Mouse (Mus musculus) kidney, embryonic 15.5 days (tissue): ENCODE results near the gene Lmntd2. TPM values are rescaled to one million over a fixed set of nuclear protein-coding genes. Genes with fewer than 3 reads are reported as not detected.

Source experiments
- ATAC-seq: fragments of 200-750 bp; cut with Nextera tagmentation; replicated peaks from 2 replicates; pipeline ENCODE4 v1.8.0; 2017; ENCODE audit warnings: moderate TSS enrichment; ENCODE audit not compliant: low FRiP score
- H3K27ac ChIP-seq: fragments of 300-500 bp; sonication (generic); 2 replicates; pipeline ENCODE4 v1.5.1; 2015; ENCODE audit warnings: mild to moderate bottlenecking, inconsistent platforms
- H3K27me3 ChIP-seq: fragments of 300-500 bp; sonication (generic); 2 replicates; pipeline ENCODE4 v1.6.1; 2015; ENCODE audit warnings: inconsistent platforms
- H3K36me3 ChIP-seq: fragments of 300-500 bp; sonication (generic); 2 replicates; pipeline ENCODE4 v1.6.1; 2015; ENCODE audit warnings: inconsistent platforms
- H3K4me1 ChIP-seq: fragments of 300-500 bp; sonication (generic); 2 replicates; pipeline ENCODE4 v1.6.1; 2015; ENCODE audit warnings: inconsistent platforms
- H3K4me2 ChIP-seq: fragments of 300-500 bp; sonication (generic); 2 replicates; pipeline ENCODE4 v1.6.1; 2015; ENCODE audit warnings: moderate library complexity, mild to moderate bottlenecking, inconsistent platforms
- H3K4me3 ChIP-seq: fragments of 300-500 bp; sonication (generic); replicated peaks from 2 replicates; pipeline ENCODE4 v1.5.1; 2015; ENCODE audit warnings: mild to moderate bottlenecking, inconsistent platforms
- H3K9ac ChIP-seq: fragments of 300-500 bp; sonication (generic); 2 replicates; pipeline ENCODE4 v1.6.1; 2015; ENCODE audit warnings: mild to moderate bottlenecking, inconsistent platforms
- H3K9me3 ChIP-seq: fragments of 300-500 bp; sonication (generic); replicated peaks from 2 replicates; pipeline ENCODE4 v1.6.1; 2016; ENCODE audit warnings: inconsistent platforms
- WGBS: fragments of 180-500 bp; shearing (Covaris S2); methylation state at CpG from one replicate; pipeline ENCODE4 v1.1.7; 2015; ENCODE audit warnings: mixed read lengths; 5-methylcytosine and 5-hydroxymethylcytosine counted together
- polyA plus RNA-seq: library from polyadenylated mRNA; unstranded; fragments of >200 nt; fragmentation: Nextera tagmentation; extraction: Ambion mirVana; gene quantifications from 2 replicates; pipeline ENCODE4 v1.2.1, GENCODE M21; 2015

Lmntd2 gene
- polyA plus RNA-seq, 1 experiment from 2014 or later, result 3.5 TPM

- WGBS, result 89% methylated on average over 2 of the region's 2 CpGs
- Histone ChIP-seq H3K4me3 (peak overlapping the region; percentile 95), H3K4me1 (peaks cover 32% of the 10 kb centered on the region), H3K36me3 (peaks cover 19% of the 10 kb centered on the region), H3K9me3 (no peaks in the 10 kb centered on the region), H3K9ac (no peak overlapping the region), H3K27me3 (no peaks in the 10 kb centered on the region), H3K4me2 (peak overlapping the region; percentile 94), H3K27ac (peak overlapping the region; percentile 84; the same call in 1 of the 2 replicates)
- ATAC-seq, result no peak
Observed at GRCm38 (mm10) chr7:141195754-141196153, 18.1 kb downstream of the Lmntd2 start.

GRCm38 (mm10) chr7:141194830-141195229, 19.1 kb downstream of the Lmntd2 start:
- peak overlapping the region; percentile 94 for H3K4me2 ChIP-seq
- under 1% methylated on average over 28 of the region's 28 CpGs for WGBS
- ATAC-seq, result peak; percentile 19; the same call in 1 of the 2 replicates

DNA sequence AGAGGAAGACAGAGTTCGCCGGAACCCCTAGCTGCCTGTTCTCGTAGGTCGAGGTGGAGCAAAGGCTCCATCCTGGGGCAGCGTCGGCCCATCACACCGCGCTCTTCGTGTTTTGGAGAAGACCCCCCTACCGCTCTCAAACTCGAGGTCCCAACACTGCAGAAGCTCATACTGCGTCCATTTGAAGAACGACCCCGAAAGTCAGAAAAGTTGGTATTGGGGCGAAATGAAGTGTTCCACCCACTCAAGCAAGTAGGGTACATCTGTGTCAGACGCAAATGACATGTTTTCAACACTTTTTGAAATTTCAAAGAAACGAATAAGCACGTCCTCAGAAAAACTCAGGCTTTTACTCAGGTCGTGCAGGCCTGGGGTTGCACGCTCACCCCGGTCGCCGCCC, 19.5 kb downstream of the Lmntd2 start:
- H3K27me3 ChIP-seq, result no peaks in the 10 kb centered on the region
- H3K4me2 ChIP-seq, result peak overlapping the region; percentile 94
- peak overlapping the region; percentile 84 for H3K27ac ChIP-seq
- peaks cover 32% of the 10 kb centered on the region for H3K36me3 ChIP-seq
- no peaks in the 10 kb centered on the region for H3K9me3 ChIP-seq
- under 1% methylated on average over 23 of the region's 23 CpGs for WGBS
- no peak for ATAC-seq
- H3K4me3 ChIP-seq, result peak overlapping the region; percentile 95
- H3K4me1 ChIP-seq, result peaks cover 32% of the 10 kb centered on the region
- H3K9ac ChIP-seq, result peak overlapping the region; percentile 41

More at GRCm38 (mm10) chr7:141194830-141195229, 19.1 kb downstream of the Lmntd2 start:
- Histone ChIP-seq H3K4me1 (peaks cover 32% of the 10 kb centered on the region), H3K27ac (peak overlapping the region; percentile 84), H3K27me3 (no peaks in the 10 kb centered on the region), H3K9ac (peak overlapping the region; percentile 41), H3K36me3 (peaks cover 28% of the 10 kb centered on the region), H3K9me3 (no peaks in the 10 kb centered on the region), H3K4me3 (peak overlapping the region; percentile 95)

DNA sequence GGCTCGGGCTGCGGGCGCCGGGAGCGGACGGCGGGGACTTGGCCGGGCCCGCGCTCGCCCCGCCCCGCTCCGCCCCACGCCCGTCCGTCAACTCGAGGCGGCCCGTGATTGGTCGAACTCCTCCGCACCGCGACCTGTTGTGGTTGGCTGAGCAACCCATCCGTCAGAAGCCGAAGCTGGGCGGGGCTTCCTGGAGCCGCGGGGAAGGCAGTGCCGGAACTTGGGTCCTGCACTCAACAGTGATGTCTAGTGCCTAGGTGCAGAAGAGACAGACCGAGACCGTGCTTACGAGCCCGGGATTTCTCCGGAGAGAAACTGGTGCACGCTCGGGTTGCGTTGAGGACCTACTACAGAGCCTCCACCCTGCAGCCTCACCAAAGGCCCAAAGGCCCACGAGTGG, 19.9 kb downstream of the Lmntd2 start, which contains the start of the genes Hras and Lrrc56:
Gene Hras (minus strand): TSS at position 58 of the 400 bp plus-strand sequence.
Gene Lrrc56 (plus strand): TSS at position 210 of the 400 bp plus-strand sequence.
- H3K36me3 ChIP-seq, result peaks cover 37% of the 10 kb centered on the region
- peak within 1 kb of the TSS; percentile 98 for H3K9ac ChIP-seq
- no peaks in the 10 kb centered on the region for H3K27me3 ChIP-seq
- ATAC-seq, result peak; percentile 96
- H3K27ac ChIP-seq, result peak within 1 kb of the TSS; percentile 88
- H3K4me3 ChIP-seq, result peak within 1 kb of the TSS; percentile 95
- under 1% methylated on average over 39 of the region's 39 CpGs for WGBS
- no peaks in the 10 kb centered on the region for H3K9me3 ChIP-seq
- peak within 1 kb of the TSS; percentile 94 for H3K4me2 ChIP-seq
- peaks cover 32% of the 10 kb centered on the region for H3K4me1 ChIP-seq

DNA sequence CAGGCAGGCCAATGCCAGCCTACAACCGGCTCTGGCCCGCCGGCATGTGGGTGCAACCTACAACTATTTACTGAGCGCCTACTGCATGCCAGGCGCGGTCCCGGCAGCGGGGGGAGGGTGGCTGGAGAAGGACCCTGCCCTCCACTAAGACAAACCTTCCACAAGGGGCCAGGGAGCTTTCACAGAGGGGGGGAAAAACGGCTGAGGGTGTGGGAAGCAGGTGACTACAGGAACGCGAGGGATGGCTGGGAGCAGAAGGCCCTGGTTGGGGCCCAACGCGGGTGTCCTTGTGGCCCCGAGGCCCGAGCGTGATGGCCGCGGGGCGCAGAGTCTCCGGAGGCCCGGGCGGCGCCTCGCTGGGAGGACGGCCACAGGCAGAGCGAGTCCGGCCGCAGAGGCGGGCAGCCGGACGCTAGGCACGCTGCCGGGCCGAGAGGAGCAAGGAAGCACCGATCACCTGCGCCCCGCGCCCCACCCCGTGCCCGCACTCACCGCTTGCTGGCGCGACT, 20.5 kb downstream of the Lmntd2 start:
- Histone ChIP-seq H3K9me3 (no peaks in the 10 kb centered on the region), H3K36me3 (peaks cover 37% of the 10 kb centered on the region), H3K4me1 (peaks cover 32% of the 10 kb centered on the region), H3K27ac (peak overlapping the region; percentile 88), H3K4me2 (peak overlapping the region; percentile 94), H3K9ac (peak overlapping the region; percentile 98), H3K27me3 (no peaks in the 10 kb centered on the region), H3K4me3 (peak overlapping the region; percentile 95)
- under 1% methylated on average over 41 of the region's 43 CpGs for WGBS
- no peak; the same call in none of the 2 replicates for ATAC-seq

- H3K27me3 ChIP-seq, result no peaks in the 10 kb centered on the region
- H3K27ac ChIP-seq, result peak overlapping the region; percentile 88
- H3K4me1 ChIP-seq, result peaks cover 32% of the 10 kb centered on the region
- no peak for ATAC-seq
- WGBS, result 28% methylated on average over 12 of the region's 12 CpGs
- H3K4me2 ChIP-seq, result peak overlapping the region; percentile 94
- H3K9ac ChIP-seq, result peak overlapping the region; percentile 98
- no peaks in the 10 kb centered on the region for H3K9me3 ChIP-seq
- peaks cover 35% of the 10 kb centered on the region for H3K36me3 ChIP-seq
- peak overlapping the region; percentile 95 for H3K4me3 ChIP-seq
Observed at GRCm38 (mm10) chr7:141192776-141193347, 21.0 kb downstream of the Lmntd2 start.

DNA sequence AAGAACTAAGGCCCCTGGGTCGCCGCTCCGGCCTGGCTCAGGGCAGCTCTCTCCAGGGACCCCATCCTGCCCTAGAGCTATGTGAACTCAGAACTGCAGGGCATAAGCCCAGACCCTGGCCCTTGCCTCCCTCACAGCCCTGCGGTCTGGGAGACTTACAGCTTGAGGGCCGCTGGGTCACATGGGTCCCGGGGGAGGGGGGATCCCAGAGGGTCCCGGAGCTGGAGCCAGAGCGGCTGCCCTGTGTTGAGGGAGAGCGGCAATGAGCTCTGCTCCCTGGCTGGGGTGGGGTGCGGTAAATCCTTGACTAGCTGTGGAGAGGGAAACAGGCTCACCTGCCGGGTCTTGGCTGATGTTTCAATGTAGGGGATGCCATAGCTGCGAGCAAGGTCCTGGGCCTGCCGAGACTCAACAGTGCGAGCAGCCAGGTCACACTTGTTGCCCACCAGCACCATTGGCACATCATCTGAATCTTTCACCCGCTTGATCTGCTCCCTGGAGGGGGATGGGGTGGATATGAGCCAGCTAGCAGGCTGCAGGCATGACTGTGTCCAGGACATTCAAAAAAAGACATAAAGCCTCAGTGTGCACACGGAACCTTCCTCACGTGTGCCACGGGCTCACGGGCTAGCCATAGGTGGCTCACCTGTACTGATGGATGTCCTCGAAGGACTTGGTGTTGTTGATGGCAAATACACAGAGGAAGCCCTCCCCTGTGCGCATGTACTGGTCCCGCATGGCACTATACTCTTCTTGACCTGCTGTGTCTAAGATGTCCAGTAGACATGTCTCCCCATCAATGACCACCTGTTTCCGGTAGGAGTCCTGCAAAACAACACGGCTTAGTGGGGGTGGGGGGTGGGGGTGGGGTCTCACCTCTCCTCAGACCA, 21.8 kb downstream of the Lmntd2 start:
- ATAC-seq, result no peak
- Histone ChIP-seq H3K9me3 (no peaks in the 10 kb centered on the region), H3K9ac (no peak overlapping the region), H3K27me3 (no peaks in the 10 kb centered on the region), H3K4me2 (peak overlapping the region; percentile 94), H3K4me3 (peak overlapping the region; percentile 95), H3K4me1 (peaks cover 32% of the 10 kb centered on the region), H3K36me3 (peaks cover 35% of the 10 kb centered on the region), H3K27ac (no peak overlapping the region)
- 86% methylated on average over 24 of the region's 24 CpGs for WGBS

- H3K9ac ChIP-seq, result no peak overlapping the region
- 0 out of 2 replicates have a peak overlapping the region, but pooled peaks have one; percentile 94 for H3K4me2 ChIP-seq
- ATAC-seq, result no peak
- WGBS, result 84% methylated on average over 14 of the region's 14 CpGs
- H3K36me3 ChIP-seq, result peaks cover 35% of the 10 kb centered on the region
- H3K27ac ChIP-seq, result 0 out of 2 replicates have a peak overlapping the region, but pooled peaks have one; percentile 27
- no peaks in the 10 kb centered on the region for H3K9me3 ChIP-seq
- H3K4me1 ChIP-seq, result peaks cover 32% of the 10 kb centered on the region
- H3K27me3 ChIP-seq, result no peaks in the 10 kb centered on the region
- no peak overlapping the region for H3K4me3 ChIP-seq
Observed at GRCm38 (mm10) chr7:141191036-141191435, 22.8 kb downstream of the Lmntd2 start.

DNA sequence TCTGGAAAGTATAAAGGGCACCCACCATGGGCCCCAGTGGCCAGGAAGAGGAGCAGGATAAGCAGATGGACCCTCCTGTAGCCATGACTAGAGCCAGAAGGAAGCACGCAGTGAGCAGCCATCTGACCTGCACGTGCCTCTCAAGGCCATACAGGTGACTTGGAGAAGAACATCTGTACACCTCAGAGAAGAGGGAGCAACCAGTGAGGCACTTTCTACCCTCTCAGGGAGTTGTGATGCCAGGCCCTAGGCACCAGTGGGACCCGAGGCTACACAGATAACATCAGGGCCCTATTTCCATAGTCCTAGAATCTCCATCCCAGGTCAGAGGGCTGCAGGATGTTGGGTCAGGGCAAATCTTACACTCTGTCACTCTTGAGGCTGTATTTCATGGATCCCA, 23.7 kb downstream of the Lmntd2 start:
- no peak overlapping the region for H3K4me2 ChIP-seq
- peaks cover 29% of the 10 kb centered on the region for H3K4me1 ChIP-seq
- no peak overlapping the region for H3K27ac ChIP-seq
- H3K4me3 ChIP-seq, result no peak overlapping the region
- WGBS, result 84% methylated on average over 3 of the region's 3 CpGs
- no peaks in the 10 kb centered on the region for H3K9me3 ChIP-seq
- ATAC-seq, result no peak
- H3K9ac ChIP-seq, result no peak overlapping the region
- H3K27me3 ChIP-seq, result no peaks in the 10 kb centered on the region
- H3K36me3 ChIP-seq, result peaks cover 35% of the 10 kb centered on the region

DNA sequence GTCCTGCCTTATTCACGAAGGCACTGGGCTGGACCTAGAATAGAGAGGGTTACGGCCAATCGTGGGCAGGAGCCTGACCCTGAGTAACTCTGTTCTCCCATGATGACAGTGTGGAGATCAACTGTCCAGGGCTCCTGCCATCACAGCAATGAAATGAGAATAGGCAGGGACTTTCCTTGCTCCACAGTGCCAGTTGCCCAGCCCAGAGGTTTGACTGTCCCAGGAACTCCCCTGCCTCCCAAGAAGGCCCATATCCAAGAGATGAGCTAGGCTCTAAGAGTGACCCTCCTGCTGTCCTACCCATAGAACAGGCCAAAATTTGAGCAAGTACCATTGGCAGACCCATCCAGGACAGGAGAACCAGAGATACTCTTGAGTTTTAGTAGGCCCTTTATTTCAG, 25.1 kb downstream of the Lmntd2 start:
- no peak for ATAC-seq

DNA sequence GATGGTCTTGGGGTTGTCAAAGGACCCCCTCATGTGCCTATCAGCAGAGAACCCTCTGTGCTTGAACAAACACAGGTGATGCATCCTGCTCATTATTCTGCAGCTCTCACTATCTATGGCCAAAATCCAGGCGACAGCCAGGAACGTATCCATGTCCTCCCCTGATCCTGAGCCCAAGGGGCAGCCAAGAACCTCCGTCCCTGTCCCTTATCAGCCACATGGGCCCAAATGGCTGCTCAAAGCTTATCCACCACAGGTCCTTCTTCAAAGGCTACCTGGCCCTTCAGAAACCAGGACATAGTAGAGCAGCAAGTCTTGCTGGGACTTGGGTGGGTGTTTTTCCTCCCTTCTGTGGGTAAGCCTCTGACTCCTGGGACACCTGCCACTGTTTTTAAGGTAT, 25.7 kb downstream of the Lmntd2 start:
- no peak overlapping the region for H3K9ac ChIP-seq
- H3K9me3 ChIP-seq, result no peaks in the 10 kb centered on the region
- H3K27ac ChIP-seq, result no peak overlapping the region
- peaks cover 35% of the 10 kb centered on the region for H3K36me3 ChIP-seq
- no peak overlapping the region for H3K4me3 ChIP-seq
- H3K4me2 ChIP-seq, result no peak overlapping the region
- ATAC-seq, result no peak
- H3K27me3 ChIP-seq, result no peaks in the 10 kb centered on the region
- 93% methylated on average over 3 of the region's 3 CpGs for WGBS
- peaks cover 19% of the 10 kb centered on the region for H3K4me1 ChIP-seq

More for the DNA sequence above, 25.1 kb downstream of the Lmntd2 start:
- H3K4me1 ChIP-seq, result peaks cover 20% of the 10 kb centered on the region
- WGBS, result 88% methylated on average over 3 of the region's 3 CpGs
- no peaks in the 10 kb centered on the region for H3K27me3 ChIP-seq
- peaks cover 35% of the 10 kb centered on the region for H3K36me3 ChIP-seq
- no peak overlapping the region for H3K27ac ChIP-seq
- no peak overlapping the region for H3K4me3 ChIP-seq
- no peak overlapping the region for H3K9ac ChIP-seq
- no peaks in the 10 kb centered on the region for H3K9me3 ChIP-seq
- H3K4me2 ChIP-seq, result no peak overlapping the region

DNA sequence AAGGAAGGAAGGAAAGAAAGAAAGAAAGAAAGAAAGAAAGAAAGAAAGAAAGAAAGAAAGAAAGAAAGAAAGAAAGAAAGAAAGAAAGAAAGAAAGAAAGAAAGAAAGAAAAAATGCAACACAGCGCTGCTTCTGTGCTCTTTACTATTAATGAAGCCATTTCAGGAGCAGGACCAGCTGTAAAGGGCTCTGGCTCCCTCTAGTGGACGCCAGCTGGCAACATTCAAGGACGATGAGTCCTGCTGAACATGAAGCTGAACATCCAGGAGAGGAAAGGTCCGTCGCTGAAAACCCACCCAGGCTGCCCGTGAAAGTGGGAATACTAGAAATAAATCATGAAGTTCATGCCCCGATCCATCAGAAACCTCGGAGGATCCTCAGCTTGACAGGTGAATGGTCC, 37.7 kb downstream of the Lmntd2 start:
- Histone ChIP-seq H3K4me1 (peaks cover 15% of the 10 kb centered on the region), H3K4me2 (no peak overlapping the region), H3K36me3 (no peaks in the 10 kb centered on the region), H3K9ac (no peak overlapping the region), H3K27ac (no peak overlapping the region), H3K9me3 (no peaks in the 10 kb centered on the region), H3K27me3 (no peaks in the 10 kb centered on the region; the same call in 1 of the 2 replicates), H3K4me3 (no peak overlapping the region)
- no peak for ATAC-seq
- whole genome bisulfite sequencing, result 2% methylated on average over 8 of the region's 8 CpGs
